Mouse (Mus musculus): ENCODE results near the gene Opcml.

- no peak for TF ChIP-seq CTCF (IDR thresholded peaks at IDR 0.05; ENCODE audit: extremely low read depth, insufficient read length, insufficient replicate concordance, low read depth, low read length)
- TF ChIP-seq POLR2A (IDR thresholded peaks at IDR 0.05; ENCODE audit: low read depth, low read length): no peak
Observed at GRCm38 (mm10) chr9:27802379-27802778, 11.8 kb downstream of the Opcml start.

Data from small intestine, adult 2 months (tissue).